Mouse (Mus musculus) myocyte (in vitro differentiated cells): ENCODE measurements around the gene Plekha4.

Source experiments
- POLR2A ChIP-seq: IDR thresholded peaks from one replicate; pipeline ENCODE4 v1.6.1; 2011; ENCODE audit warnings: low read depth, mild to moderate bottlenecking, control low read depth, moderate library complexity; ENCODE audit not compliant: insufficient read length
- REST ChIP-seq: IDR thresholded peaks from one replicate; pipeline ENCODE4 v1.6.1; 2011; ENCODE audit warnings: mild to moderate bottlenecking, control low read depth, moderate library complexity; ENCODE audit not compliant: insufficient read depth, insufficient read length
- TCF12 ChIP-seq: IDR thresholded peaks from one replicate; pipeline ENCODE4 v1.6.1; 2011; ENCODE audit warnings: mild to moderate bottlenecking, control low read depth; ENCODE audit not compliant: poor library complexity, insufficient read depth, severe bottlenecking

DNA sequence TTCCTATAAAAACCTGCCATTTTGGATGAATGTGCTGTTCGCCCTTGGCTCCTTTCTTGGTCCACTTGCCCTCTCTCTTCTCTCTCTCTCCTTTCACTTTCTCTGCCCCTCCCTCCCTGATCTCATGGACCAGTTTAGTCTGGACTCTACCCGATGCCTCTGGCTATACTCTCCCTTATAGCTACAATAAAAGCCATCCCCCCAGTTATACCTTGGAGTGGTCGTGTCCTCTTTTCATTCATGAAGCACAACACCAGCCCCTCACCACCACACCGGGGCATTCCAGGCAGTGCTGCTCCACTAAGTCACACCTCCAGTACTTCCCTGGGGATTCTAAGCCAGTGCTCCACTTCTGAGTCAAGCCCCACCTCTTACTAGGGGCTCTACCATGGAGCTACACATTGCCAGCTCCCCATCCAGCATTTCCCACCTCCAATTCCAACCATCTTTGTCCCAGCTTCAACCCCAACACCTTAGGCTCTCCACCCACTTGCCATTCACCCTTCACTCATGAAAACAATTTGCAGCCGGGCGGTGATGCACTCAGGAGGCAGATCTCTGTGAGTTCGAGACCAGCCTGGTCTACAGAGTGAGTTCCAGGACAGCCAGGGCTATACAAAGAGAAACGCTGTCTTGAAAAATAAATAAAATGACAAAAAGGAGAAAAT, 41.1 kb downstream of the Plekha4 start:
- no peak for TF ChIP-seq TCF12
- no peak for TF ChIP-seq POLR2A
- no peak for TF ChIP-seq REST
